Mouse (Mus musculus) frontal cortex, adult (tissue): ENCODE measurements around the gene 1700017B05Rik.
"Not testable (repeated sequence)": the region's sequence is repeated elsewhere in the genome, so short reads cannot be mapped to it uniquely, and the experiment has no call there.

Experiments
- ATAC-seq: cut with Nextera tagmentation; 2 replicates; pipeline ENCODE4 v1.9.2; 2017; ENCODE audit warnings: mild to moderate bottlenecking, moderate library complexity, mixed read lengths; ENCODE audit not compliant: low TSS enrichment

The 1700017B05Rik gene

GRCm38 (mm10) chr9:57261913-57262794 is at the start of gene 1700017B05Rik:
TSS of gene 1700017B05Rik (minus strand) at chr9:57262612.
- peak; percentile 42 for ATAC-seq

GRCm38 (mm10) chr9:57310895-57311294 is 48.5 kb upstream of the 1700017B05Rik start:
- ATAC-seq, result no peak

DNA sequence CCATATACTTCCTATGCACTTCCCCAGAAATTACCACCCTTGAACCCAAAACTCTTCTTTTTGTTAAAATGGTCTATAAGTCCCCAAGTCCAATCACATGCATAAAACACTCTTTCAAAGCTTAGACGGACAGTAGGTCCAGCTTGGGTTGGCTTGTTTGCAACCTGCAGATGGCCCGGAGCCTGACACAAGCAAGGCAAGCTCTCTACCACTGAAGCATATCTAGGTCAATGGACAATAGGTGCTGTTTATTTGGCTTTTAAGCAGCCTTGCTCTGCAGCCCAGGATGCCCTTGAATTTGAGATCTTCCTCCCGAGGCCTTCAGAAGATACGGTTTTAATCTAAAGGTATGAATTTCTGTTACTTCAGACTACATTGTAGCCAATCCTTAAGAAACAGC is 46.9 kb upstream of the 1700017B05Rik start:
- no peak for ATAC-seq

DNA sequence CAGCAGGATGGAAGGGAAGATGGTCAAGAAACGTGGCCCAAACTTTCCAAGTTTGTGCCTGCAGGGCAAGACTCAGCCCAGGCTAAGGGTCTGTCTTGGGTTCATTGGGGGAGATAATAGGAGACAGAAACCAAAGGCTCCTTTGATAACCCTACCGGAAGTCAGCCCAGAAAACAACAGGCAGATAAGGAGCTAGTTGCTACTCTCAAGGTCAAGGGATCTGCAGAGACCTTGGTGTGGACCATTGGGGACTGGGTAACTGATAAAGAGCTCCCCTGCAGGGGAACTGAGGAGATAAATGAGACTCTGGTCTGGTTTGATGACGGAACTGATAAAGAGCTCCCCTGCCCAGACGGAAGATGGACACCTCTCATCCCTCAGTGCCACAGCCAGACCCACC is 45.0 kb upstream of the 1700017B05Rik start:
- no peak for ATAC-seq

DNA sequence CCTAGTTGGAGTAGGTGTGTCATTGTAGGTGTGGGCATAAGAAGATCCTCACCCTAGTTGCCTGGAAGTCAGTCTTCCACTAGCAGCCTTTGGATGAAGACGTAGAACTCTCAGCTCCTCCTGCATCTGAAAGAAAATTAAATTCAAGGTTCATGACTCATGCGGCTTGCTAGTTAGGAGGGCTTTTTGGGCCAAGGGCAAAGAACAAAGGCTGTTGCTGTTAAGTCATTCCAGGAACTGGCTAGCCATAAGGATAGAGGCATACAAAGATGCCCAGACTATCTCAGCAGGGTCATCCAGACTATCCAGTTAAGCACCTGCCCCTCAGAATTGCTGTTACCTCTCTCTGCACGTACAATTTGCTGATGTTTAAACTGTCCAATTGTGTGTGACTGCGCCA is 42.3 kb upstream of the 1700017B05Rik start:
- ATAC-seq, result not testable (repeated sequence)

DNA sequence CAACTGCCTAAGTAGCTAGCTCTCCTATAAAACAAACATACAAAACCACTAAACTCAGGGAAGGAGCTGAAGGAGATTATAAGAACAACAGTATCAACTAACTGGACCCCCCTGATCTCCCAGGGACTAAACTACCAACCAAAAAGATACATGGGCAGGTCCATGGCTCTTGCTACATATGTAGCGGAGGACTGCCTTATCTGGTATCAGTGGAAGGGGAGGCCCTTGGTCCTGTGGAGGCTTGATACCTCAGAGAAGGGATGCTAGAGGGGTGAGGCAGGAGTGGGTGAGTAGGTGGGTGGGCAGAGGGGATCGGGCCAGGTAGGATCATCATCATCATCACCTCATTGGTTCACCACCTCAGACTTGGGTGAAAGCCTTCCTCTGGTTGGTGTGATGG is 41.8 kb upstream of the 1700017B05Rik start:
- no peak for ATAC-seq

GRCm38 (mm10) chr9:57303356-57303755 is 40.9 kb upstream of the 1700017B05Rik start:
- no peak for ATAC-seq

DNA sequence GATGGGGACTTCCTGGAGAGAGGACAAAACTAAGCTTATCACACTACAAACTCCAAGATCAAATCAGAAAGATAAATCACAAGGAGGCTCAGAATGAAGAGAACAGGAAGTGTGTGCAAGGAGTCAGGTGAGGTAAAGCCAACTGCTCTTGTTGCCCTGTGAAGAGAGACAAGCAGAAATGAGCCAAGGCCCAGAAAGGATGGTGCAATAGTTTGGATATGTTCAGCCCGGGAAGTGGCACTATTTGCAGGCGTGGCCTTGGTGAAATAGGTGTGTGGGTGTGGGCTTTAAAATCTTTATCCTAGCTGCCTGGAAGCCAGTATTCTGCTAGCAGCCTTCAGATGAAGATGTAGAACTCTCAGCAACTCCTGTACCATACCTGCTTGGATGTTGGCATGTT is 38.4 kb upstream of the 1700017B05Rik start:
- no peak for ATAC-seq

DNA sequence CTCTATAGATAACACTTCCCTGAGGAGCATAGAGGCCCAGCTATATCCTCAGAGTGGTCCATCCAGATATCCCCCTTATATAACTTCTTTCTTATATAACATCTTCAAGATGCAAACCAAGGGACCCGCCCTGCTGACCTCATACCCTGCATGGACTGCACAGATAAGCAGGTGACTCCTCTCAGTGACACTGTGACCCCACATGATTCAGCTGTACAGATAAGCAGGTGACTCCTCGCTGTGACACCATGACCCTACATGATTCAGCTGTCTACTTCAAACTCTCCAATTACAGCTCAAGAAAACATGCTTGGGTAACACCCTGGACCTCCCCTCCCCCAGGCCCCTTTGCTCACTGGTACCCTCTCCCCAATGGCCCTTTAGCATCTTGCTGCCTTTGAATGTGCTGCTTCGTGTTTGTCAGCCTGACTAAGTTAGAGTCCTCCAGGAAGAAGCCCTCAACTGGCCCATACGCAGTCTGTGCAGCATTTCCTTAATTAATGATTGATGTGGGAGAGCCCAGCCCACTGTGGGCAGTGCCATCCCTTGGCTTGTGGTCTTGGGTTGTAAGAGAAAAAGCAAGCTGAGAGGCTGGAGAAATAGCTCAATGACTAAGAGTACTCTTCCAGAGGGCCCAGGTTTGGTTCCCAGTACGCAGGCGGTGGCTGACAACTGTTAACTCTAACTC is 37.5 kb upstream of the 1700017B05Rik start:
- no peak for ATAC-seq

- no peak for ATAC-seq
These were observed 35.5 kb upstream of the 1700017B05Rik start for GRCm38 (mm10) chr9:57297938-57298337.

- no peak for ATAC-seq
These were observed 33.9 kb upstream of the 1700017B05Rik start for GRCm38 (mm10) chr9:57296277-57296676.

GRCm38 (mm10) chr9:57295666-57296065 is 33.3 kb upstream of the 1700017B05Rik start:
- ATAC-seq, result no peak

GRCm38 (mm10) chr9:57294905-57295304 is 32.5 kb upstream of the 1700017B05Rik start:
- ATAC-seq, result no peak

- ATAC-seq, result no peak
These were observed 24.8 kb upstream of the 1700017B05Rik start for GRCm38 (mm10) chr9:57287183-57287582.

DNA sequence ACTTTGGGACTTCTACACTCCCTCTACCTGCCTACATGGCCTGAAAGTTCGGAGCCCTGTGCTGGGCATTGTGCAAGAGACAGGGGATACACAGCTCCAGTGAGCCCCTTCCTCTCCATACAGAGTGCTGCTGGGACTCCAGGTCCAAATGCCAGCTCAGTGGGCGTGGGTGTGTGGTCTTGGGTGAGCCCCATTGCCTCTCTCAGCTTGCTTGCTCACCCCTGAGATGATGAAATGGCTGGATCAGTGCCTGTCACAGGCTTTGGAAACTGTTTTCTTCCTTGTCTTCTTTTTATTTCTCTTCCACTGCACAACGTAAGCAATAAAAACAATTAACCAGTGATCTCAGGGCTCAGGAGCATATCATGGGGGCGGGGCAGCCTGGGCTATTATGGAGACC is 20.9 kb upstream of the 1700017B05Rik start:
- no peak for ATAC-seq

DNA sequence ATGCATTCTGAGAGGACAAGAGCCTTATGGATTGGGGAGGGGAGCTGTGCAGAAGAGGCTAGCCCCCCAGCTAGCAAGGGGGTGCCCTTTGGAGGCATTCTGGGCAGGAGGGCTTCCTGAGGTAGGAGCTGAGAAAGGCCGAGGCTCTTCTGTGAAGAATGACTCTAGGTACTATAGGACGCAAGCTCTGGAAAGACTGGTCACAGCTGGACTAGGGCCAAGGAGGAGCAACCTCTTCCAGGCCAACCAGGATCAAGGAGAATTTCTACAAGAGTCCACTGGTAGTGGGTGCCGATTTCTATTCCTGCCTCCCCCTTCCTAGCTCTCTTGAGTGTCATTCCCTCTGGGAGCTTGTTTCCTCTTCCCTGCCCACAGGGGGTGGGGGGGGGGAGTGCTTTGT is 20.3 kb upstream of the 1700017B05Rik start:
- no peak for ATAC-seq

- no peak for ATAC-seq
These were observed 19.1 kb upstream of the 1700017B05Rik start for GRCm38 (mm10) chr9:57281549-57281948.

DNA sequence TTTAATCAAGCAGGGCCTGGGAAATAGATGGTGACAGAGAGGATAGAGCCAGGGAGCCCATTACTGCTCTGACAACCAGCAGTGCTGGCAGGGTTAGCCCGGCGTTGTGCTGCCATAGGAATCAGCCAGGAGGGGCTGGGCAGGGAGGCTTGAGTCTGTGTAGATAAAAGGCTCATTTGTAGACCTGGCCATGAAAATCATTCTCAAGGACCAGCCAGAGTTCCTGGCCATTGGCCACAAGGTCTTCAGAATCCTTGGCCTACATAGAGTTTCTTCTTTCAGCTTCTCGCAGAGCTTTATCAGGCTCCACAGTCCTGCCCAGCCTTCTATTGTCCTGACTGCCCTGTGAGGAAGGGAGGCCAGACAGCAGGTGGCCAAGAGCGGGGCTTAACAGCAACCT is 17.0 kb upstream of the 1700017B05Rik start:
- ATAC-seq, result no peak

DNA sequence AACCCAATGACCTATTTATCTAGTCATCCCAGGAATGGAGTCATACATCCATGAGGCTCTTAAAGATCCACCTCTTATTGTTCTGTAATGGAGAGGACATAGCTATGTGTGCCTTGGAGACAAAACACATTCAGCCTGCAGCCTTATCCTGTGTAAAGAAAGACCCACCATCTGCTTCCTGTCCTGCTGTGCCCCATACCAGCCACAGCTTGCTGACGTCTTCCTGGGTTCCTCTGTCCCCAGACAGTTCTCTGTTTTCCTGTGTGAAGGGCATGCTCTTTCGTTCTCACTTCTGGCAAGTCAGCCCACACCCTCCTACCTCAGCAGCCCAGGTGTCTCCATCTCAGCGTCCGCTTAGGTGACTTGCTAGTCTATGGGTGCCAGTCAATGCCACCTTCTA is 15.9 kb upstream of the 1700017B05Rik start:
- ATAC-seq, result no peak

DNA sequence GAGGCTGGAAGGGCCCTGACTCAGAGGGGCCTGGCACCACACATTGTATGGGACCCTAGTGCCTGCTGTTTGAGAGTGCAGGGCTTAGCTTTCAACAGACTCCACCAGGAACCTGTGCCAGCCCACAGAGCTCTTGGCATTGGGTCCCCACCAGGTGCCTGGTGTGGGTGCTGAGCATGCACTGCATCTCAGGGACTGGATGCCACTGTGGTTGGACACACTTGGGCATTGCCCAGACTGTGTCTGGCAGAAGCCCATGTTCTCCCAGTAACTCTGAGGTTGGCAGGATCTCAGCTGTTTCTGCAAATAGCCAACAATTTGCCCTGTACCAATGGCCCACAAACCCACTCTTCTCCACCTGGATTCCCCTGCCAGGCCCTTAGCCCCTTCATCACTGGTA is 13.9 kb upstream of the 1700017B05Rik start:
- no peak for ATAC-seq

- ATAC-seq, result no peak
These were observed 11.5 kb upstream of the 1700017B05Rik start for GRCm38 (mm10) chr9:57273805-57274494.
